Mouse (Mus musculus) lung, postnatal 0 days (tissue): ENCODE measurements at regions not wholly inside any gene's neighbourhood (a gene's known extent, or its start where the extent isn't known, plus 50 kb on each side); places are given as distances from the start of the nearest gene placed in this dataset.

Experiments
- ATAC-seq: fragments of 200-750 bp; cut with Nextera tagmentation; 2 replicates; pipeline ENCODE4 v1.8.0; 2017; ENCODE audit warnings: moderate library complexity
- DNase-seq: peaks from one replicate; pipeline ENCODE4 v3.0.0-alpha.2; 2016; ENCODE audit warnings: low spot score
- H3K27ac ChIP-seq: fragments of 300-500 bp; sonication (generic); 2 replicates; pipeline ENCODE4 v1.5.1; 2014; ENCODE audit warnings: antibody characterized with exemption, mild to moderate bottlenecking, low read length, mixed read lengths
- H3K27me3 ChIP-seq: fragments of 300-500 bp; sonication (generic); replicated peaks from 2 replicates; pipeline ENCODE4 v1.6.1; 2014; ENCODE audit warnings: low read length, mixed read lengths; ENCODE audit not compliant: insufficient read depth
- H3K36me3 ChIP-seq: fragments of 300-500 bp; sonication (generic); 2 replicates; pipeline ENCODE4 v1.6.1; 2014; ENCODE audit warnings: low read length, mixed read lengths; ENCODE audit not compliant: insufficient read depth
- H3K4me1 ChIP-seq: fragments of 300-500 bp; sonication (generic); 2 replicates; pipeline ENCODE4 v1.6.1; 2014; ENCODE audit warnings: antibody characterized with exemption, low read depth, low read length, mixed read lengths; ENCODE audit not compliant: insufficient read depth
- H3K4me2 ChIP-seq: fragments of 300-500 bp; sonication (generic); replicated peaks from 2 replicates; pipeline ENCODE4 v1.6.1; 2014; ENCODE audit warnings: low read depth, mild to moderate bottlenecking, low read length, moderate library complexity, mixed read lengths
- H3K4me3 ChIP-seq: fragments of 300-500 bp; sonication (generic); 2 replicates; pipeline ENCODE4 v1.5.1; 2014; ENCODE audit warnings: low read depth, low read length
- H3K9ac ChIP-seq: fragments of 300-500 bp; sonication (generic); replicated peaks from 2 replicates; pipeline ENCODE4 v1.6.1; 2014; ENCODE audit warnings: low read depth, mild to moderate bottlenecking
- H3K9me3 ChIP-seq: fragments of 300-500 bp; sonication (generic); 2 replicates; pipeline ENCODE4 v1.6.1; 2016; ENCODE audit warnings: low read length, mixed read lengths
- CTCF ChIP-seq: IDR thresholded peaks from 2 replicates; pipeline ENCODE4 v1.5.1; 2016; ENCODE audit warnings: antibody characterized with exemption, mild to moderate bottlenecking
- EP300 ChIP-seq: IDR thresholded peaks from 2 replicates; pipeline ENCODE4 v1.6.1; 2016; ENCODE audit warnings: antibody characterized with exemption, mild to moderate bottlenecking, control low read depth
- WGBS: fragments of 180-500 bp; shearing (Covaris S2); extraction: QIAGEN DNeasy Blood & Tissue Kit; methylation state at CpG from one replicate; pipeline ENCODE4 v1.1.7; 2014; 5-methylcytosine and 5-hydroxymethylcytosine counted together

DNA sequence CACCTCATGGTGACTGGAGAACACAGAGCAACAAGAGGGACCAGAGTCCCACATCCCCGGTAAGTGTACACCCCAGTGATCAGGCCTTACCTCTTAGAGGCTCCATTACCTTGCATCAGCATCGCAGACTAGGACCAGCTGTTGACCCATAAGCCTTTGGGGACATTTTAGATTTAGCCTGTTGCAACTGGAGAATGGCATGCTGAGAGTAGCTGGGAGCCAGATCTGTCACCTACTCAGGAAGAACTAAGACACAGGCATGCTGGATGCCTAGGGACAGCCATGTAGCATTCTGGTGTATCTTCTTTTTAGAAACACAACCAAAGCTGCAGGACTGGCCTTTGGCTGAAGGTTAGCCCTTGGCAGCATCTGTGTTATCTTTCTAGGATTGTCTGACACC lies 94.2 kb upstream of the Aldh1a3 start:
- no peak overlapping the region for H3K4me3 ChIP-seq
- H3K27ac ChIP-seq = no peak overlapping the region
- H3K4me1 ChIP-seq = no peaks in the 10 kb centered on the region
- WGBS = 78% methylated on average over 2 of the region's 2 CpGs
- H3K9me3 ChIP-seq = no peaks in the 10 kb centered on the region
- no peak overlapping the region for H3K9ac ChIP-seq
- DNase-seq (peak; percentile 74), ATAC-seq (peak; percentile 84)
- no peaks in the 10 kb centered on the region for H3K36me3 ChIP-seq
- H3K4me2 ChIP-seq = no peak overlapping the region
- no peak for TF ChIP-seq CTCF
- no peak for TF ChIP-seq EP300
- H3K27me3 ChIP-seq = no peaks in the 10 kb centered on the region

DNA sequence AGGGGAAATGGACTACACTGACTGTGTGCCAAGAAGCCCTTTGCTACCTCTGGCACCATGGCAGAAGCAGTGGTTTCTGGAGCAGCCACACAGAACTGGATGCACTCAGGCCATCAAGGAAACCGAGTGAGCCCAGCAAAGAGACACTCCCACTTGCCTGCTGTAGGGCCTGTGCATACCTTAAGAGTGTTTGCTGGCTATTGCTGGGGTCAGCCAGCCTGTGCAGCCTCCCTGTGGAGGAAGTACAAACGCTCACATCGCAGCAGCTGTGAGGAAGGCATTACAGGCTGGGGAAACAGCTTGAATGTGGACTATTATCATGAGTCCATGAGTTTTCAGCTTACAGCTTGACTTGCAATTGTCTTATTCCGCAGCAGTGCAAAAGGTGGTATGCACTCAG lies 88.8 kb upstream of the Aldh1a3 start:
- DNase-seq (peak; percentile 15), ATAC-seq (no peak)
- no peaks in the 10 kb centered on the region for H3K27me3 ChIP-seq
- no peak overlapping the region for H3K4me2 ChIP-seq
- H3K4me3 ChIP-seq = no peak overlapping the region
- no peak overlapping the region for H3K27ac ChIP-seq
- 35% methylated on average over 4 of the region's 4 CpGs for WGBS
- no peaks in the 10 kb centered on the region for H3K4me1 ChIP-seq
- no peak overlapping the region for H3K9ac ChIP-seq
- TF ChIP-seq CTCF (no peak), EP300 (no peak)
- H3K36me3 ChIP-seq = no peaks in the 10 kb centered on the region
- no peaks in the 10 kb centered on the region for H3K9me3 ChIP-seq

DNA sequence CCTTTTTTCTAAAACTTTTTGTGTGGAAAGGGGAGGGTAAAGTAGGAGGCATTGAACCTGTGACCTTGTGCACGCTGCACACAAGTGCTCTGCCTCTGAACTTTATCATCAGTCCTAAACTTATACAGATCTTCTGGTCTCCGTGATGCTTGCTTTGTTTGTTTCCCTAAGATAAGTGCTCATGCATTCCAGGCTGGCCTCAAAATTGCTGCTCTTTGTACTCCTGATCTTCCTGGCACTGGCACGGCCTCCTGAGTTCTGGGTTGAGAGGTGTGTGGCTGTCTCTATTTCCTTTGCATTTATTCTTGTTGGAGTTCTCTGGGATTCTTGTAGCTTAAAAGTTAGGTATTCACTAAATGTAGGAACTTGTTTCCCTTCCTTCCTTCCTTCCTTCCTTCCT lies 86.1 kb upstream of the Aldh1a3 start:
- H3K4me1 ChIP-seq = no peaks in the 10 kb centered on the region
- no peak overlapping the region for H3K4me3 ChIP-seq
- H3K27me3 ChIP-seq = no peaks in the 10 kb centered on the region
- 13% methylated on average over 3 of the region's 3 CpGs for WGBS
- DNase-seq (no peak), ATAC-seq (no peak)
- no peak overlapping the region for H3K4me2 ChIP-seq
- H3K9ac ChIP-seq = no peak overlapping the region
- H3K36me3 ChIP-seq = no peaks in the 10 kb centered on the region
- TF ChIP-seq CTCF = no peak
- TF ChIP-seq EP300 = no peak
- H3K27ac ChIP-seq = no peak overlapping the region
- no peaks in the 10 kb centered on the region for H3K9me3 ChIP-seq

DNA sequence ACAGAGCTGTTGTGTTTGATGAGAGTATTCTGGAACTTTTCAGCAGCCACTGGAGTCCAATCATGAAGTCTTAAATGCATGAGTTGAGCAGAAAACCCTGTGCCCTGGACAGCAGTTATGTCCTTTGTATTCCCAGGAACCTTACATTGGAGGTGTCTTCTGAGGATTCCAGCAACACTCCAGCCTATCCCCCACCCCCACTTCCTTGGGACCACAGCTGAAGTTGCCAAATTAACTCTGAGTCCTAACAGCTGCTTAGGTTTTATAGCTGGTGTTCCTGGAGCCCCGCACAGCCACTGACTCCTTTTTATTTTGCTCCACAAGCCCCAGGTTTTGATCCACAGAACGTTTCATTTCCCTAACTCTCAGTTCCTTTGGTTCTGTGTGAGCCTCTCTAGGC lies 78.4 kb upstream of the Aldh1a3 start:
- no peak overlapping the region for H3K27ac ChIP-seq

DNA sequence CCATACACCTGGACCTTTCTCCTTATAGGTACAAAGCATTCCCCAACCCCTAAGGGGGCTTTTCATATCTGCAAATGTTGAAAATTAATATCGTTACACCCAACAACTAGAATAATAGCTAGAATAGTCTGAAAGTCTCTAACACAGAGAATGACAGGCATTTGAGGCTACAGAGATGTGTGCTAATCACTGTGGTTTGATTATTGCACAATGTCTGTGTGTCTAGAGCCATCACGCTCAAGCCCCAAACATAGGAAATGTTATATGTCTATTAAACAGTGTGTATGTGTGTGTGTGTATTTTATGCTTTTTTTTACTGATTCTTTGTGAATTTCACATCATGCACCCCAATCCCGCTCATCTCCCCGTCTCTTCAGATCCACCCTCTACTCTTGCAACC lies 77.2 kb upstream of the Aldh1a3 start:
- Histone ChIP-seq H3K27ac (no peak overlapping the region), H3K27me3 (no peaks in the 10 kb centered on the region), H3K4me2 (no peak overlapping the region), H3K4me3 (no peak overlapping the region), H3K4me1 (no peaks in the 10 kb centered on the region), H3K9me3 (no peaks in the 10 kb centered on the region), H3K9ac (no peak overlapping the region), H3K36me3 (no peaks in the 10 kb centered on the region)
- WGBS = 87% methylated on average over 4 of the region's 4 CpGs
- ATAC-seq (no peak), DNase-seq (no peak)
- TF ChIP-seq EP300 (no peak), CTCF (no peak)

More for the DNA sequence above, 78.4 kb upstream of the Aldh1a3 start:
- Histone ChIP-seq H3K27me3 (no peaks in the 10 kb centered on the region), H3K9me3 (no peaks in the 10 kb centered on the region), H3K4me1 (no peaks in the 10 kb centered on the region), H3K36me3 (no peaks in the 10 kb centered on the region), H3K4me3 (no peak overlapping the region), H3K4me2 (no peak overlapping the region), H3K9ac (no peak overlapping the region)
- no peak for DNase-seq
- ATAC-seq = no peak
- 57% methylated on average over 2 of the region's 2 CpGs for WGBS
- TF ChIP-seq CTCF (no peak), EP300 (no peak)

DNA sequence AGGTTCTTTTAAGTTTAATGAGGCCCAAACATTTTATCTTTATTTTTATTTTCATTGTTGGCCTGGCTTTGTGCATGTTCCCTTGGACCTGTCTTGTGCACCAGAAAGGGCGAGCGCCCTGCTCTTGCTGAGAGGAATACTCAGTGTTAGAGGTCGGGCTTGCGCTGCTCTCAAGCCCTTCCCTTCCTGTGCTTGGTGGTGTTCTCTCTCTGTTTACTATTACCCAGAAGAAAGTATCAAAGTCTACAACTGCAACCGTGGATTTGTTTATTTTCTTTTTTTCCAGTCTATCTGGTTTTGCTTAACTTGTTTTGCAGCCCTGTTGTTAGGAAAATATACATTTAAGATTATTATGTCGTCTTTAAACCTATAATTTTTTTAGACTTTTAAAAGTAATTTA lies 74.1 kb upstream of the Aldh1a3 start:
- Histone ChIP-seq H3K4me1 (no peaks in the 10 kb centered on the region), H3K27me3 (no peaks in the 10 kb centered on the region), H3K4me2 (no peak overlapping the region), H3K27ac (no peak overlapping the region), H3K4me3 (no peak overlapping the region), H3K9me3 (no peaks in the 10 kb centered on the region), H3K36me3 (no peaks in the 10 kb centered on the region), H3K9ac (no peak overlapping the region)
- no peak for ATAC-seq
- no peak for TF ChIP-seq CTCF
- no peak for DNase-seq
- 46% methylated on average over 6 of the region's 6 CpGs for WGBS

DNA sequence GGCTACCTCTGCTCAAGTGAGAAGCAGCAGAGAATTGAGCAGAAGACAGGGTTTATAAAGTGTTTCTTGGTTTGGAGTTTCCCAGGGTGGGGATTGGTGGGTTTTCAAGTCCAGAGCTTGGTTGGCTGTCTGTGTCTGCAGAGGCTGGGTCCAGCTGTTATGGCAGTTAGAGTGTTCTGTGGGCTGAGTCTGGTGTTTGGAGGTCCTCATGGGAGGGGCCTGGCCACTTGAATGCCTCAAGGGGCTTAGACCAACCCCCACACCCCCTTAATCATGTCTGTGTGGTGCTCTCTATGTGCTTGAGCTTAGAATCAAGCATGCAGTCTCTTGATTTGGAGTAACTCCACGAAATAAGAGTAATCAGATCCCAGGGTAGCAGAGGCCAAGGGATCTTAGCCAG lies 70.2 kb upstream of the Aldh1a3 start:
- no peak for TF ChIP-seq CTCF
- H3K4me3 ChIP-seq = no peak overlapping the region
- no peaks in the 10 kb centered on the region for H3K4me1 ChIP-seq
- no peak overlapping the region for H3K9ac ChIP-seq
- DNase-seq (no peak), ATAC-seq (no peak)
- WGBS = 25% methylated on average over 1 of the region's 1 CpGs
- H3K27ac ChIP-seq = no peak overlapping the region
- H3K27me3 ChIP-seq = no peaks in the 10 kb centered on the region
- H3K36me3 ChIP-seq = no peaks in the 10 kb centered on the region
- no peak overlapping the region for H3K4me2 ChIP-seq
- H3K9me3 ChIP-seq = no peaks in the 10 kb centered on the region
